Mouse (Mus musculus): ENCODE results near the gene Traf3ip3. TPM values are rescaled to one million over a fixed set of nuclear protein-coding genes. Genes with fewer than 3 reads are reported as not detected.

Gene Traf3ip3
- total RNA-seq, 2 experiments from 2014 or later: 18.1 to 23.1 TPM

- no peak for ATAC-seq (replicated peaks; ENCODE audit: low FRiP score, poor library complexity, severe bottlenecking)
Measured at GRCm38 (mm10) chr1:193169228-193169627, 32.3 kb downstream of the Traf3ip3 start.

DNA sequence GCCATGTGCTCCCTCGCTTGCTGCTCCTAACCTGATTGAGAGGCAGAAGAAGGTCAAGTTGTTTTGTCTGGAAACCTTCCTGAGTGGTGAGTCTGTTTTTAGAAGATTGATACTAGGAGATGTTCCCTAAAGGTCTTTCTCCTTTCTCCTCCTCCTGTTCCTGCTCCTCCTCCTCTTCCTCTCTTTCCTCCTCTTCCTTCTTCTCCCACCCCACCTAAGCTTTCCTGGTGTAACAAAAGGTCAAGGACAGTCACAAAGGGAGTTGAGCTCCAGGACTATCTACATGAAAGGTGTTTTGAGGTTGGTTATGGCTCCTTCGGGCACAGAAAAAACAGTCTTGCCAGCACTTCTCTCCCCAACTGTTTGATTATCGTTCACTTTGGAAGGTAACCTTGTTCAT is 33.8 kb downstream of the Traf3ip3 start, which contains the start of gene A130010J15Rik:
A130010J15Rik (plus strand) TSS at position 301 of the 400 bp plus-strand sequence.
- ATAC-seq (replicated peaks; ENCODE audit: low FRiP score, poor library complexity, severe bottlenecking): no peak

- ATAC-seq (replicated peaks; ENCODE audit: low FRiP score, poor library complexity, severe bottlenecking): peak; percentile 36; the same call in 1 of the 2 replicates
Measured at GRCm38 (mm10) chr1:193160317-193161032, 41.0 kb downstream of the Traf3ip3 start.

DNA sequence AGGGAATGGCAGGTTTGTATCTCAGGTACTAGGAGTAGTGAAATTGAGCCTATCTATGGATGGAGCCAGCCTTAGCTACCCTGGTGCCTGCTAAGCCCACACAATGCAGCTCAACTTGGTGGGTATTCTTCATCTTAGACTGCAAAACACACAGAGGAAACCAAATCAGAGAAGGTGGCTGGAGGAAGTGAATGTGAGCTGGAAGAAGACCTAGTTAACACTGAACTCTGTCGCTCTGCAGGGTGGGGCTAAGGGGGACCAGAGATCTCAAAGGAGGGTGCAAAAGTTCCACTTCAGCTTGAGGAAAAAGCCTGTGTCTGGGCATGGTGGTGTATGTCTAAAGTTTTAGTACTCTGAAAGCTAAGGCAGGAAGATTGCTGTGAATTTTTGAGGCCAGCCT is 41.9 kb downstream of the Traf3ip3 start:
- no peak for ATAC-seq (replicated peaks; ENCODE audit: low FRiP score, poor library complexity, severe bottlenecking)

GRCm38 (mm10) chr1:193159163-193159562 is 42.3 kb downstream of the Traf3ip3 start:
- no peak for ATAC-seq (replicated peaks; ENCODE audit: low FRiP score, poor library complexity, severe bottlenecking)

GRCm38 (mm10) chr1:193157111-193157492 is 44.4 kb downstream of the Traf3ip3 start:
- no peak for ATAC-seq (replicated peaks; ENCODE audit: low FRiP score, poor library complexity, severe bottlenecking)

DNA sequence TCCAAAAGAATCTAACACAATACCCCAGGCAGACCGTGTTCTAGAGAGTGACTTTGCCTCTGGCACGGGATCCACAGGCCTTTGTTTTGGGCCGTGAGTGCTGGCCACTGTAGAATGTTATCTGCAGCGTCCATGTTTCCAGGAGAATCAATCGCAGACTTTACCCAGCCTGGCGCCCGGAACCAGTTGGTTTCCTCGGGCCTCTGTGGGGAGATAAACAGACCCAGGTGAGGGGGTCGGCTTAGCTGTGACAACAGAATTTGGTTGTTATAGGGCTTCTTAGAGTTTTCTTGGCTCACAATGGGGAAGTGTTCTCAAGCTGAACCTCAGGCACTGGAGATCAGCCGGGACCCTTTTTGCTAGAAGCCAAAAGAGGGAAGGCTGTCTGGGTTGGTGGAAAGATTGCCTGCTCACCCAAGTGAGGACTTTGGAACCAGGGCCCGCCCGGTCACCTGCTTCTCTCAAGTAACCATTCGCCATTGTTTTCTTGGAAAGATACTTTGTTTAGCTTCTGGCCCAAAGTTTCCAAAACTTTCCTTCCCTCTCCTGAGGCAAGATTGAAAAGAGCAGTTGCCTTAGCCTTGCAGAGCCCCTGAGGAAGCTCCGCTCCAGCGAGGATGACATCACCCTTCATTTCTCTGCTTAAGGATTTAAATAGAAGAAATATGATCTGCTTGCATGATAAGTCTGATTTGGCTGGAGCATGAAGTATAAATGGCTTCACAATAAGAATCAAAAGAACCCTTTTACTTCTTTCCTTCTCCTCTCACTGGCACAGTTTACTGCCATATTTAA is 45.0 kb downstream of the Traf3ip3 start:
- no peak for ATAC-seq (replicated peaks; ENCODE audit: low FRiP score, poor library complexity, severe bottlenecking)

GRCm38 (mm10) chr1:193153561-193153960 is 47.9 kb downstream of the Traf3ip3 start:
- ATAC-seq (replicated peaks; ENCODE audit: low FRiP score, poor library complexity, severe bottlenecking): no peak

GRCm38 (mm10) chr1:193152872-193153271 is 48.6 kb downstream of the Traf3ip3 start, which contains the start of gene Irf6:
TSS of gene Irf6 (plus strand) at chr1:193153111.
- 0 out of 2 replicates have a peak, but pooled peaks have one; percentile 49 for ATAC-seq (replicated peaks; ENCODE audit: low FRiP score, poor library complexity, severe bottlenecking)

DNA sequence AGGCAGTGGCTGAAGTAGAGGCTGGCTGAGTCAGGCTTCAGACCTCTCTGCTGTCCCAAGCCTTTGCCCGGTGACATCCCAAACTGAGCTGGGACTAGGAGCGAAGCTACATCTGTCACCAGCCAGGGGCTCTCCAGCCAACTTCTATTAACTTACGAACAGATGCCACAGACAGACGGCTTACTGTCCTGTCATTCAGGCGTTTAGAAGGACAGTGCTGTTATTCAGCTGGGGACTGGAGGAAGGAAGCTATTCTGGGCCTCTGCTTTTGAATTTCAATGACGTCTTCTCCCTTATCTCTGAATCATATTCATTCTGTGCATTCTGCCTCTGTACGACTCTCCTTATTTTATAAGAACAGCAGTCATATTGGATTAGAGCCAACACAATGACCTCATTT is 50.4 kb downstream of the Traf3ip3 start:
- no peak for ATAC-seq (replicated peaks; ENCODE audit: low FRiP score, poor library complexity, severe bottlenecking)

GRCm38 (mm10) chr1:193149231-193149630 is 52.3 kb downstream of the Traf3ip3 start:
- no peak for ATAC-seq (replicated peaks; ENCODE audit: low FRiP score, poor library complexity, severe bottlenecking)

DNA sequence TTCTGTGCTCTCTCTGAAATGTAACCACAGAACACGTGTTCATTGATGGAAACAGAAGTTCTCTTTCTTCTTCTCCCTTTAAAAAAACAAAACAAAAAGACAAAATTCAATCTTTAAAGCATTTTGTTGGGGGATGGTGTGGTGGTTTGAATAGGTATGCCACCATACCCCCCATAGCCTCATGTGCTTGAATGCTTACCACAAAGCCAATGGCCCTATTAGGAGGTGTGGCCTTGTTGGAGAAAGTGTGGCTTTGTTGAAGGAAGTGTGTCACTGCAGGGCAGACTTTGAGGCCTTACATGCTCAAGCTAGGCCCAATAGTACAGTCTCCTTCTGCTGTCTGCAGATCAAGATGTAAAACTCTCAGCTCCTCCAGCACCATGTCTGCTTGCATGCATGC is 55.1 kb downstream of the Traf3ip3 start:
- ATAC-seq (replicated peaks; ENCODE audit: low FRiP score, poor library complexity, severe bottlenecking): no peak

DNA sequence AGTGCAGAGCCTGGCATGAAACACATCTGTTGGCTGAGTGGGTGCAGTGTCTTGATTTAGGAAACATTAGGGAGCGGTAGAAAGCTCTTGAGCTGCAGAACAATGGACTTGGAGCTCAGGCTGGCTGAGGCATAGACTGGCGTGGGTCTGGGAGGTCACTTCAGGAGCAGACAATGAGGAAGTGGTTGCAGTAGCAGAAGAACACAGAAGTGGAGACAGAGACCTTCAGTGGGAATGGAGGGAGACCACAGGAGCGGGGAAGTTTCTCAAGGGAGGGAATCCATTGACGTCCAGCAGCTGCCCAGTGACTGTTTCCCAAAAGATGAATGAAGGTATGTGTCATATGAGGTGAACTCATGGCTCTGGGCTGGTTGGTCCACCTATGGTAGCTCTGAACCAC is 56.4 kb downstream of the Traf3ip3 start:
- ATAC-seq (replicated peaks; ENCODE audit: low FRiP score, poor library complexity, severe bottlenecking): no peak

DNA sequence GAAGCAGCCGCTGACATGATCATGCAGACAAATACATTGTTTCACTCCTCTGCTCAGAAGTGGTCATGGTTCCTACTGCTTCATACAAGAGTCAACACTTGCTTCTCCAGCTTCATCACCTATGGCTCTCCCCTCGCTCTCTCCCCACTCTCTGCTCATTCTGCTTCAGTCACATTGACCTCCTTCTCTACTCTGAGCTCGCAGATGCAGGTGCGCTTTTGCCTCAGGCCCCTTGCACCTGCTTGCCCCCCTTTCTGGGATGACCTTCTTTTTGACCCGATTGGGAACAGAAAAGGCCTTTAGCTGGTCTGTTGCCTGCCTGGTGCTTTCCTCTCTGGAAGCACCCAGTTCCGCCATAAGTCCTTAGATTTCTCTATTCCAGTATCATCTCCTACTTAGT is 57.0 kb downstream of the Traf3ip3 start:
- ATAC-seq (replicated peaks; ENCODE audit: low FRiP score, poor library complexity, severe bottlenecking): no peak

DNA sequence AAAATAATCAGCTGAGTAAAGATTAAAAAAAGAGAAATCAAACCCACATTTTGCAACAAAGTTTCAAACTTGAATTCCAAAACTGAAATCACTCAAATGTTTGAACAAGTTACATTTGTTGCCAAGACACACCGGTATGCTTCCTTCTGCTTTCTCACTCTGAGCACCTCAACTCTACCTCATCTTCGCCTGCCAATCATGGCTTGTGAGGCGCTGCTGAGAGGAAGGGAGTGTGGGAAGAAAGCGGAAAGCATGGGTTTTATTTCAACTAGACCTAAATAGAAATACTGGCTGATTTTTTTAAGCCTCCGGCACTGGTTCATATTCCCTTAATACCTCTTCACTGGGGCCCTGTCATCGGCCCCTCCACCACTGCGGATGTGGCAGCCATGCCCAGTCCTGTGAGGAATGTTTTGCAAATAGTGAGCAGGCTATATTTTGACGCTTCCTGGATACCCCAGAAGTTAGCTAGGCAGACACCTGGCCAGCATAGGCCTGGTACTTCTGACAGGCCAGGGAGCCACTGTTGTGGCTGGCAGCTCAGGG is 58.9 kb downstream of the Traf3ip3 start:
- ATAC-seq (replicated peaks; ENCODE audit: low FRiP score, poor library complexity, severe bottlenecking): no peak

DNA sequence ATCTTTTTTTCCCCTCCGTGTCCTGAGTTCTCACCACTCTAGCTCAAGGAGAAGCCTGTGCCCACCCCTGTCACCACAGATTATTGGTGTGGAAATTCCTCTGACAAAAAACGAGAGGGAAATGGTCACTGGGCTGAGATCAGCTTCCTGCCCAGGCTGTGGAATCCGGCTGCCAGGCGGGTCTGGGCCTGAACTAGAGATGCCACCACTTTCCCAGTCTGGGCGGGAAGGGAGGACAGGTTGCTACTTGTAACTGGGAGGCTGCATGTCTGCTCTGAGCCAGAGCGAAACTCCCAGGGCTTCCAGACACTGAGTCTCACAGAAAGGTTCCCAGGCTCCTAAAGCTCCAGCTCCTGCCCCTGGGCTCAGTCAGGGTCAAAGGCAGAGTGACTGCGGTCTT is 60.4 kb downstream of the Traf3ip3 start:
- ATAC-seq (replicated peaks; ENCODE audit: low FRiP score, poor library complexity, severe bottlenecking): no peak

GRCm38 (mm10) chr1:193138669-193139068 is 62.8 kb downstream of the Traf3ip3 start:
- ATAC-seq (replicated peaks; ENCODE audit: low FRiP score, poor library complexity, severe bottlenecking): no peak

DNA sequence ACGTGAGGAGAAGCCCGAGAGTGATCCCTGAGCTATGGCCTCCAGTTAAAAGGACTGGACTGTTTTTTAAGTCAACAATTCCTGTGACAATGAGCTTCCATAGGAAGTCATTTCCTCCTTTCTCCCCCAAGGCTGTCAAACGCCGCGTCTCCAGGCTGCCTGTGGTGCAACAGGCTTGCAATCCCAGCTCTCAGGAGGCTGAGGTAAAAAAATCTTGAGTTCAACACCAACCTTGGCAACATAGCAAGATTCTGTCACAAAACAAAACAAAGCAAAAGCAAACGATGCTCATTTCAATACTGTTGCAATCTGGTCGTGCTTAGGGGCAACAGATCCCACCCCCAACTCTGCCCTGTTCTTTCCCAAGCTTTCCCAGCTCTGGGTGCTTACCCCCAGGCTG is 63.4 kb downstream of the Traf3ip3 start:
- ATAC-seq (replicated peaks; ENCODE audit: low FRiP score, poor library complexity, severe bottlenecking): no peak

DNA sequence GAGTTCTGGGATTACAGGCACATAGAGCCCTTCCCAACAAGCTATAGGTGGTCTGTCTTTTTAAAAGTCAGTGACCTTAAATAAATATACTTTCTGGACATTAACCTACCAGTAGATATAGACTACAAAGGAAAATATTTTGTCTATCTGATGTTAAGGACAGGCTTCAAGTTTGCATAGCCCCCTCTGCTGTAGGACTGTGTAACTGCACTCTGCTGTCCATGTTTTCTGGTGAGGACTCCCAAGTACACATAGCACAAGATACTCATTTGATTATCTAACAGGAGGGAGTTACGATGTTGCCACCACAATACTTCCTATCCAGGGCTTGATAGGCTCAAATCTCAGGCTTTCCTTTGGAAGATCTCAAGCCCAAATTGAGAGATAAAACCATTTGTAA is 67.8 kb downstream of the Traf3ip3 start:
- no peak for ATAC-seq (replicated peaks; ENCODE audit: low FRiP score, poor library complexity, severe bottlenecking)

DNA sequence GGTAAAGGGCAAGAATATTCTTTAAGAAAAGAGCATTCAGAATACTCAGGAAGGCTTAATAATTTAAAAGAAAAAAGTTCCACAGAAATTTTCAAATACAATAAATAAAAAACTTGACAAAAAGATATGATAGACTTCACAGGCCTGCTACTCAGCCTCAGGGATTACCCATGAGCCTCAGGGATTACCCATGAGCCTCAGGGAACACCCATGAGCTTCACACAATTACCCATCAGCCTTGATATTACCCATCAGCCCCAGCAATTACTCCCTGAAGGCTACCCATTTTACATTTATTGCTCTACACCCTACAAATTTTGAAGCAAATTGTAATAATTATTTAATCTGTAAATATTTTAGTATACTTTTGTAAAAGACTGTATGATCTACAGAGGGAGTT is 69.1 kb downstream of the Traf3ip3 start:
- no peak for ATAC-seq (replicated peaks; ENCODE audit: low FRiP score, poor library complexity, severe bottlenecking)

All from erythroblast, adult 5-6 weeks (primary cell).